In the genomic region with DNA sequence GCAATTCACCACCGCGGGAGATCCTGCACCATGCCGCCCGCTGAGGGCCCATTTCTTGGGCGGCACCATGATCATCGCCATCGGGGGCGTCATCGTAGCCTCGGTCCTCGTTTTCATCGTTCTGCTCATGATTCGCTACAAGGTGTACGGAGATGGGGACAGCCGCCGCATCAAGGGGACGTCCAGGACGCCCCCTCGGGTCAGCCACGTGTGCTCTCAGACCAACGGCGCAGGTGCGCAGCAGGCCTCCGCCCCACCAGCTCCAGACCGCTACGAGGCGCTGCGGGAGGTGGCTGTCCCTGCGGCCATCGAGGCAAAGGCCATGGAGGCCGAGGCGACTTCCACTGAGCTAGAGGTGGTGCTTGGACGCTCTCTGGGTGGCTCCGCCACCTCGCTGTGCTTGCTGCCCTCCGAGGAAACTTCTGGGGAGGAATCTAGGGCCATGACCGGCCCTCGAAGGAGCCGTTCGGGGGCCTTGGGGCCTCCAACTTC, we compare ENCODE assay signal across 9 mouse cellular contexts. TPM values are rescaled to one million over a fixed set of nuclear protein-coding genes. Genes with fewer than 3 reads are reported as not detected.
DNase-seq lines count a peak whose midpoint lies in the region; ATAC-seq lines count a peak whose summit lies in the region.
"Had no signal": no experiment of that assay in that cellular context is flagged by ENCODE, and none has a peak within 500 bp of the region (broad histone marks: within the 10 kb centered on the region; RNA-seq: fewer than 3 reads in every experiment).

No protein-coding gene starts in this region.

- peak overlapping the region; percentile 55 for H3K4me3 ChIP-seq in kidney, embryonic 14.5 days (ENCODE audit: low read length)
- H3K4me3 ChIP-seq in embryonic facial prominence, embryonic 14.5 days (ENCODE audit: low read depth, low read length) = peak overlapping the region; percentile 44
- peak overlapping the region; percentile 47 for H3K4me3 ChIP-seq in limb, embryonic 11.5 days (ENCODE audit: low read depth, low read length)
- H3K4me3 ChIP-seq in neural tube, embryonic 14.5 days (ENCODE audit: low read depth, low read length) = peak overlapping the region; percentile 25; the same call in 1 of the 2 replicates

- no peak for DNase-seq in kidney, postnatal 10 days
- DNase-seq in embryonic facial prominence, embryonic 14.5 days (ENCODE audit: low spot score) = no peak
- DNase-seq in limb, embryonic 11.5 days (ENCODE audit: low spot score) = peak; percentile 54
- DNase-seq in urinary bladder, postnatal 4 days (ENCODE audit: low spot score in 2 of 2) = no peak
- no peak for DNase-seq in cerebellum, postnatal 10 days
- DNase-seq: cerebellum, adult 11-12 months had no signal

- peak overlapping the region; percentile 88 for H3K4me2 ChIP-seq in kidney, embryonic 14.5 days (replicated peaks; ENCODE audit: low read depth, low read length)
- peak overlapping the region; percentile 88 for H3K4me2 ChIP-seq in embryonic facial prominence, embryonic 14.5 days (ENCODE audit: low read depth, low read length)
- H3K4me2 ChIP-seq in limb, embryonic 11.5 days (ENCODE audit: low read depth, severe bottlenecking) = peak overlapping the region; percentile 67
- peak overlapping the region; percentile 55 for H3K4me2 ChIP-seq in neural tube, embryonic 14.5 days (ENCODE audit: low read depth, low read length)

- no peaks in the 10 kb centered on the region for H3K9me3 ChIP-seq in kidney, embryonic 14.5 days (ENCODE audit: control insufficient read depth, low read length)
- H3K9me3 ChIP-seq in embryonic facial prominence, embryonic 14.5 days (ENCODE audit: control insufficient read depth, low read length) = no peaks in the 10 kb centered on the region
- H3K9me3 ChIP-seq in limb, embryonic 11.5 days (ENCODE audit: control insufficient read depth, low read length) = no peaks in the 10 kb centered on the region
- no peaks in the 10 kb centered on the region for H3K9me3 ChIP-seq in neural tube, embryonic 14.5 days (ENCODE audit: control insufficient read depth, low read length)

- peak overlapping the region; percentile 74 for H3K9ac ChIP-seq in kidney, embryonic 14.5 days (ENCODE audit: low read depth, low read length)
- peak overlapping the region; percentile 63 for H3K9ac ChIP-seq in embryonic facial prominence, embryonic 14.5 days (ENCODE audit: low read depth, low read length)
- peak overlapping the region; percentile 83 for H3K9ac ChIP-seq in limb, embryonic 11.5 days (ENCODE audit: low read length)
- no peak overlapping the region for H3K9ac ChIP-seq in neural tube, embryonic 14.5 days (replicated peaks; ENCODE audit: low read depth, low read length)

- H3K27ac ChIP-seq in kidney, embryonic 14.5 days (ENCODE audit: low read depth, low read length) = no peak overlapping the region
- no peak overlapping the region for H3K27ac ChIP-seq in embryonic facial prominence, embryonic 14.5 days (replicated peaks; ENCODE audit: low read depth, low read length)
- H3K27ac ChIP-seq in limb, embryonic 11.5 days (replicated peaks; ENCODE audit: low read depth, low read length) = no peak overlapping the region
- H3K27ac ChIP-seq in neural tube, embryonic 14.5 days (ENCODE audit: low read depth, low read length) = no peak overlapping the region

- 0 out of 2 replicates have a peak, but pooled peaks cover 8% of the 10 kb centered on the region for H3K4me1 ChIP-seq in kidney, embryonic 14.5 days (ENCODE audit: control insufficient read depth, insufficient read depth, low read length)
- peaks cover 4% of the 10 kb centered on the region for H3K4me1 ChIP-seq in embryonic facial prominence, embryonic 14.5 days (ENCODE audit: control insufficient read depth, insufficient read depth, low read length)
- H3K4me1 ChIP-seq in limb, embryonic 11.5 days (ENCODE audit: control insufficient read depth, insufficient read depth, low read length) = peaks cover 2% of the 10 kb centered on the region; the same call in 1 of the 2 replicates
- H3K4me1 ChIP-seq in neural tube, embryonic 14.5 days (ENCODE audit: control insufficient read depth, insufficient read depth, low read length) = peaks cover 15% of the 10 kb centered on the region; the same call in 1 of the 2 replicates

- ATAC-seq in kidney, embryonic 14.5 days (ENCODE audit: low FRiP score, low TSS enrichment) = peak; percentile 7; the same call in 1 of the 2 replicates
- no peak for ATAC-seq in embryonic facial prominence, embryonic 14.5 days (ENCODE audit: low read depth)
- 0 out of 2 replicates have a peak, but pooled peaks have one; percentile 9 for ATAC-seq in limb, embryonic 11.5 days (ENCODE audit: insufficient number of reproducible peaks, low FRiP score, low TSS enrichment, low read depth)
- ATAC-seq in neural tube, embryonic 14.5 days (ENCODE audit: low read depth) = no peak
- no peak for ATAC-seq in activated CD4-positive, CD25-positive, alpha-beta regulatory T cell, adult 4 months

- peaks cover 3% of the 10 kb centered on the region; the same call in 1 of the 2 replicates for H3K27me3 ChIP-seq in kidney, embryonic 14.5 days (ENCODE audit: control insufficient read depth, insufficient read depth, low read length)
- peaks cover 12% of the 10 kb centered on the region for H3K27me3 ChIP-seq in embryonic facial prominence, embryonic 14.5 days (replicated peaks; ENCODE audit: control insufficient read depth, insufficient read depth, low read length)
- no peaks in the 10 kb centered on the region; the same call in 1 of the 2 replicates for H3K27me3 ChIP-seq in limb, embryonic 11.5 days (ENCODE audit: control insufficient read depth, insufficient read depth, low read length)
- H3K27me3 ChIP-seq in neural tube, embryonic 14.5 days (ENCODE audit: control insufficient read depth, insufficient read depth, low read length) = peaks cover 4% of the 10 kb centered on the region; the same call in 1 of the 2 replicates

- 19% methylated on average over 40 of the region's 40 CpGs for WGBS in kidney, embryonic 14.5 days
- 32% methylated on average over 36 of the region's 40 CpGs for WGBS in embryonic facial prominence, embryonic 14.5 days
- WGBS in limb, embryonic 11.5 days = 11% methylated on average over 40 of the region's 40 CpGs
- WGBS in neural tube, embryonic 14.5 days = 17% methylated on average over 39 of the region's 40 CpGs

- no peaks in the 10 kb centered on the region for H3K36me3 ChIP-seq in kidney, embryonic 14.5 days (ENCODE audit: control insufficient read depth, insufficient read depth, low read length)
- H3K36me3 ChIP-seq in embryonic facial prominence, embryonic 14.5 days (ENCODE audit: control insufficient read depth, insufficient read depth, low read length) = peaks cover 25% of the 10 kb centered on the region
- no peaks in the 10 kb centered on the region; the same call in 1 of the 2 replicates for H3K36me3 ChIP-seq in limb, embryonic 11.5 days (ENCODE audit: control insufficient read depth, insufficient read depth, low read length)
- peaks cover 18% of the 10 kb centered on the region for H3K36me3 ChIP-seq in neural tube, embryonic 14.5 days (ENCODE audit: control insufficient read depth, insufficient read depth, low read length)

RNA-seq across cellular contexts. Expression of a gene that starts 15.0 kb away (rescaled TPM):
- 3.2 and 4.9 TPM in 2 replicates for polyA plus RNA-seq in kidney, embryonic 14.5 days (2014; fragmentation: Nextera tagmentation; extraction: Ambion mirVana)
- polyA plus RNA-seq in embryonic facial prominence, embryonic 14.5 days (2014; fragmentation: Nextera tagmentation; extraction: Ambion mirVana) = 4.0 and 6.7 TPM in 2 replicates
- 5.8 and 6.3 TPM in 2 replicates for polyA plus RNA-seq in limb, embryonic 11.5 days (2014; fragmentation: Nextera tagmentation; extraction: Ambion mirVana)
- 18.8 and 23.4 TPM in 2 replicates for polyA plus RNA-seq in neural tube, embryonic 14.5 days (2014; fragmentation: Nextera tagmentation; extraction: Ambion mirVana)
- polyA plus RNA-seq in activated CD4-positive, CD25-positive, alpha-beta regulatory T cell, adult 4 months (2017; shearing (Covaris generic)) = not detected

RNA-seq across cellular contexts. Expression of a gene that starts 29.5 kb away (rescaled TPM):
- 11.8 and 17.9 TPM in 2 replicates for polyA plus RNA-seq in kidney, embryonic 14.5 days (2014; fragmentation: Nextera tagmentation; extraction: Ambion mirVana)
- polyA plus RNA-seq in embryonic facial prominence, embryonic 14.5 days (2014; fragmentation: Nextera tagmentation; extraction: Ambion mirVana) = 14.7 and 20.4 TPM in 2 replicates
- polyA plus RNA-seq in limb, embryonic 11.5 days (2014; fragmentation: Nextera tagmentation; extraction: Ambion mirVana) = 5.8 and 7.5 TPM in 2 replicates
- 1.8 and 3.9 TPM in 2 replicates for polyA plus RNA-seq in neural tube, embryonic 14.5 days (2014; fragmentation: Nextera tagmentation; extraction: Ambion mirVana)
- 100 to 1,000 TPM; 694 to 773 TPM for polyA plus RNA-seq in activated CD4-positive, CD25-positive, alpha-beta regulatory T cell, adult 4 months (2017; shearing (Covaris generic))

RNA-seq across cellular contexts. Expression of a gene that starts 43.5 kb away (rescaled TPM):
- polyA plus RNA-seq in kidney, embryonic 14.5 days (2014; fragmentation: Nextera tagmentation; extraction: Ambion mirVana) = not detected in 2 replicates
- polyA plus RNA-seq in embryonic facial prominence, embryonic 14.5 days (2014; fragmentation: Nextera tagmentation; extraction: Ambion mirVana) = not detected in 2 replicates
- not detected in 2 replicates for polyA plus RNA-seq in limb, embryonic 11.5 days (2014; fragmentation: Nextera tagmentation; extraction: Ambion mirVana)
- polyA plus RNA-seq in neural tube, embryonic 14.5 days (2014; fragmentation: Nextera tagmentation; extraction: Ambion mirVana) = not detected in 2 replicates
- polyA plus RNA-seq in activated CD4-positive, CD25-positive, alpha-beta regulatory T cell, adult 4 months (2017; shearing (Covaris generic)) = not detected

RNA-seq across cellular contexts. Expression of a gene that starts 55.9 kb away (rescaled TPM):
- not detected in 2 replicates for polyA plus RNA-seq in kidney, embryonic 14.5 days (2014; fragmentation: Nextera tagmentation; extraction: Ambion mirVana)
- not detected in 2 replicates for polyA plus RNA-seq in embryonic facial prominence, embryonic 14.5 days (2014; fragmentation: Nextera tagmentation; extraction: Ambion mirVana)
- not detected in 2 replicates for polyA plus RNA-seq in limb, embryonic 11.5 days (2014; fragmentation: Nextera tagmentation; extraction: Ambion mirVana)
- polyA plus RNA-seq in neural tube, embryonic 14.5 days (2014; fragmentation: Nextera tagmentation; extraction: Ambion mirVana) = not detected in 2 replicates
- not detected for polyA plus RNA-seq in activated CD4-positive, CD25-positive, alpha-beta regulatory T cell, adult 4 months (2017; shearing (Covaris generic))

Comparison
In these comparisons a context has a peak if more than half of its experiments do, and no peak if none do; other contexts are left out.
1. ATAC-seq: peak in kidney, embryonic 14.5 days (single experiment) and limb, embryonic 11.5 days (single experiment); none in embryonic facial prominence, embryonic 14.5 days (single experiment), neural tube, embryonic 14.5 days (single experiment) and activated CD4-positive, CD25-positive, alpha-beta regulatory T cell, adult 4 months (single experiment).
2. RNA of a gene that starts 29.5 kb away (polyA plus RNA-seq): 694 to 773 TPM in activated CD4-positive, CD25-positive, alpha-beta regulatory T cell, adult 4 months; 14.7 to 20.4 TPM in embryonic facial prominence, embryonic 14.5 days, 11.8 to 17.9 TPM in kidney, embryonic 14.5 days, 5.8 to 7.5 TPM in limb, embryonic 11.5 days and 1.8 to 3.9 TPM in neural tube, embryonic 14.5 days; every median in the first group is over 10 times any median in the second.
3. Peak in every context shown above with its lines, with median percentiles within 50 percentile points of each other: H3K4me2 ChIP-seq and H3K4me3 ChIP-seq.